Comparison of ENCODE assay signal across 18 mouse cellular contexts in the genomic region with DNA sequence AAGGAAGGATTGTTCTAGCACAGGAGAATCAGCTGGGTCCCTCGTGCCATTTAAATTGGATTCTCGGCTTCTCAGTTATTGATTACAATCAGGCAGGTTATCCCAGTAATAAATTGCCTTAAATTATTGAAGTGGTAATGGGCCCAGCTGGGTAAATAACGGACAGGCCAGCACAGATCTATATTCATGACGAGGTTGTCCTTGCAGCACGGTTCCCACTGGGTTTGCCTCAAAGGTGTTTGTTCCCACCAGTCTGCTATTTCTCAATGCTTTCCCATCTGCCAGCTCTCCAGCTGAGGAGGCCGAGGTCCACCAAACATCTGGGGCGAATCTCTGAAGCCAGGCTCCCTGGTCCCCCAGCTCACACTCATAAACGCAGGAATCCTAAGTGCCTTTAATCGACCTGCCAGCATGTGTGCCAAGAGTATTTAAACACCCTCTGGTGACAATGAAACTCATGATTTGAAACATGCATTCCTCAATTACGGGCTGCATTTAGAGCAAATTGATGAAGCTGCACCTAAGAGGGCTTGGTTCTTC. TPM values are rescaled to one million over a fixed set of nuclear protein-coding genes. Genes with fewer than 3 reads are reported as not detected.
DNase-seq lines count a peak whose midpoint lies in the region; ATAC-seq lines count a peak whose summit lies in the region.
"Had no signal": no experiment of that assay in that cellular context is flagged by ENCODE, and none has a peak within 500 bp of the region (broad histone marks: within the 10 kb centered on the region; RNA-seq: fewer than 3 reads in every experiment).

No protein-coding gene starts in this region.

- H3K36me3 ChIP-seq in heart, embryonic 14.5 days (ENCODE audit: control insufficient read depth, insufficient read depth, low read length), result no peaks in the 10 kb centered on the region
- no peaks in the 10 kb centered on the region for H3K36me3 ChIP-seq in heart, embryonic 10.5 days
- no peaks in the 10 kb centered on the region for H3K36me3 ChIP-seq in neural tube, embryonic 12.5 days
- H3K36me3 ChIP-seq in limb, embryonic 11.5 days (ENCODE audit: control insufficient read depth, insufficient read depth, low read length), result no peaks in the 10 kb centered on the region
- no peaks in the 10 kb centered on the region for H3K36me3 ChIP-seq in forebrain, embryonic 11.5 days (ENCODE audit: control insufficient read depth, insufficient read depth, low read length)
- H3K36me3 ChIP-seq: embryonic facial prominence, embryonic 12.5 days; heart, embryonic 15.5 days; limb, embryonic 15.5 days; liver, embryonic 15.5 days; midbrain, embryonic 15.5 days had no signal

- no peak overlapping the region for H3K4me3 ChIP-seq in heart, embryonic 14.5 days (ENCODE audit: control insufficient read depth in 1 of 2, insufficient read depth in 1 of 2, low read depth in 1 of 2, low read length in 2 of 2)
- H3K4me3 ChIP-seq in heart, embryonic 10.5 days, result no peak overlapping the region
- no peak overlapping the region for H3K4me3 ChIP-seq in neural tube, embryonic 12.5 days
- H3K4me3 ChIP-seq in limb, embryonic 11.5 days (ENCODE audit: low read depth, low read length), result no peak overlapping the region
- H3K4me3 ChIP-seq in forebrain, embryonic 11.5 days (ENCODE audit: low read depth, low read length), result no peak overlapping the region
- H3K4me3 ChIP-seq: embryonic facial prominence, embryonic 12.5 days; heart, embryonic 15.5 days; limb, embryonic 15.5 days; liver, embryonic 15.5 days; midbrain, embryonic 15.5 days had no signal

- H3K9me3 ChIP-seq in heart, embryonic 14.5 days (ENCODE audit: control insufficient read depth, low read length), result no peaks in the 10 kb centered on the region
- H3K9me3 ChIP-seq in heart, embryonic 10.5 days, result no peaks in the 10 kb centered on the region
- no peaks in the 10 kb centered on the region for H3K9me3 ChIP-seq in neural tube, embryonic 12.5 days
- H3K9me3 ChIP-seq in limb, embryonic 11.5 days (ENCODE audit: control insufficient read depth, low read length), result no peaks in the 10 kb centered on the region
- no peaks in the 10 kb centered on the region for H3K9me3 ChIP-seq in forebrain, embryonic 11.5 days (ENCODE audit: control insufficient read depth, low read length)
- H3K9me3 ChIP-seq: embryonic facial prominence, embryonic 12.5 days; heart, embryonic 15.5 days; limb, embryonic 15.5 days; liver, embryonic 15.5 days; midbrain, embryonic 15.5 days had no signal

- H3K4me2 ChIP-seq in heart, embryonic 14.5 days (ENCODE audit: low read length), result peak overlapping the region; percentile 9; the same call in 1 of the 2 replicates
- H3K4me2 ChIP-seq in neural tube, embryonic 12.5 days (replicated peaks), result no peak overlapping the region
- H3K4me2 ChIP-seq in limb, embryonic 11.5 days (ENCODE audit: low read depth, severe bottlenecking), result no peak overlapping the region
- H3K4me2 ChIP-seq in forebrain, embryonic 11.5 days (ENCODE audit: low read depth, low read length, severe bottlenecking), result no peak overlapping the region
- H3K4me2 ChIP-seq: embryonic facial prominence, embryonic 12.5 days; heart, embryonic 15.5 days; limb, embryonic 15.5 days; liver, embryonic 15.5 days; midbrain, embryonic 15.5 days had no signal

- no peak for DNase-seq in heart, embryonic 10.5 days (ENCODE audit: low spot score)
- no peak for DNase-seq in neural tube, embryonic 10.5 days (ENCODE audit: extremely low spot score, low spot score)
- DNase-seq in limb, embryonic 11.5 days (ENCODE audit: low spot score), result peak; percentile 72
- DNase-seq in skeletal muscle tissue, adult 2 months (ENCODE audit: low read depth, low spot score), result peak; percentile 63
- DNase-seq in forebrain, embryonic 11.5 days (ENCODE audit: low spot score), result no peak
- DNase-seq: cerebellum, adult 8-10 months; forebrain, postnatal 0 days; kidney, adult 11 months; right cerebral cortex, adult 18-20 months; thymus, postnatal 36 days had no signal

- H3K9ac ChIP-seq in heart, embryonic 14.5 days (ENCODE audit: low read length), result no peak overlapping the region
- no peak overlapping the region for H3K9ac ChIP-seq in neural tube, embryonic 12.5 days
- H3K9ac ChIP-seq in limb, embryonic 11.5 days (ENCODE audit: low read length), result no peak overlapping the region
- H3K9ac ChIP-seq in forebrain, embryonic 11.5 days (ENCODE audit: low read length), result no peak overlapping the region
- H3K9ac ChIP-seq: embryonic facial prominence, embryonic 12.5 days; forebrain, postnatal 0 days; heart, embryonic 15.5 days; limb, embryonic 15.5 days; liver, embryonic 15.5 days; midbrain, embryonic 15.5 days had no signal

- ATAC-seq in heart, embryonic 14.5 days (ENCODE audit: insufficient number of reproducible peaks, insufficient read depth, low FRiP score, low read depth), result no peak
- no peak for ATAC-seq in neural tube, embryonic 12.5 days (ENCODE audit: low FRiP score, low read depth)
- no peak for ATAC-seq in limb, embryonic 11.5 days (ENCODE audit: insufficient number of reproducible peaks, low FRiP score, low TSS enrichment, low read depth)
- no peak for ATAC-seq in forebrain, embryonic 11.5 days (replicated peaks; ENCODE audit: low FRiP score)
- ATAC-seq: forebrain, postnatal 0 days; hindbrain, embryonic 16.5 days; midbrain, embryonic 15.5 days had no signal

- H3K27ac ChIP-seq in heart, embryonic 14.5 days (replicated peaks in 1 of 2; ENCODE audit: control insufficient read depth in 1 of 2, insufficient read depth in 1 of 2, low read depth in 2 of 2, low read length in 2 of 2), result no peak overlapping the region
- H3K27ac ChIP-seq in heart, embryonic 10.5 days, result no peak overlapping the region
- peak overlapping the region; percentile 20; the same call in 1 of the 2 replicates for H3K27ac ChIP-seq in neural tube, embryonic 12.5 days
- H3K27ac ChIP-seq in limb, embryonic 11.5 days (replicated peaks; ENCODE audit: low read depth, low read length), result no peak overlapping the region
- H3K27ac ChIP-seq in forebrain, embryonic 11.5 days (ENCODE audit: low read depth, low read length), result no peak overlapping the region
- H3K27ac ChIP-seq: embryonic facial prominence, embryonic 12.5 days; heart, embryonic 15.5 days; limb, embryonic 15.5 days; liver, embryonic 15.5 days; midbrain, embryonic 15.5 days had no signal

- WGBS in heart, embryonic 14.5 days, result 37% methylated on average over 10 of the region's 10 CpGs
- WGBS in heart, embryonic 10.5 days, result 45% methylated on average over 10 of the region's 10 CpGs
- 31% methylated on average over 10 of the region's 10 CpGs for WGBS in neural tube, embryonic 12.5 days
- WGBS in limb, embryonic 11.5 days, result 10% methylated on average over 10 of the region's 10 CpGs
- WGBS in forebrain, embryonic 11.5 days, result 53% methylated on average over 10 of the region's 10 CpGs

- H3K27me3 ChIP-seq in heart, embryonic 14.5 days (ENCODE audit: control insufficient read depth, insufficient read depth, low read length), result peaks cover 8% of the 10 kb centered on the region; the same call in 1 of the 2 replicates
- 0 out of 2 replicates have a peak, but pooled peaks cover 19% of the 10 kb centered on the region for H3K27me3 ChIP-seq in heart, embryonic 10.5 days (ENCODE audit: insufficient read depth, poor library complexity, severe bottlenecking)
- no peaks in the 10 kb centered on the region for H3K27me3 ChIP-seq in neural tube, embryonic 12.5 days (replicated peaks)
- H3K27me3 ChIP-seq in limb, embryonic 11.5 days (ENCODE audit: control insufficient read depth, insufficient read depth, low read length), result no peaks in the 10 kb centered on the region; the same call in 1 of the 2 replicates
- no peaks in the 10 kb centered on the region for H3K27me3 ChIP-seq in forebrain, embryonic 11.5 days (ENCODE audit: control insufficient read depth, insufficient read depth, low read length)
- H3K27me3 ChIP-seq: embryonic facial prominence, embryonic 12.5 days; heart, embryonic 15.5 days; liver, embryonic 15.5 days; midbrain, embryonic 15.5 days had no signal

- peaks cover 4 to 7% of the 10 kb centered on the region in 2 experiments; a peak in 3 of 4 replicates for H3K4me1 ChIP-seq in heart, embryonic 14.5 days (ENCODE audit: control insufficient read depth in 2 of 2, insufficient read depth in 2 of 2, low read length in 2 of 2)
- no peaks in the 10 kb centered on the region for H3K4me1 ChIP-seq in heart, embryonic 10.5 days
- peaks cover 9% of the 10 kb centered on the region for H3K4me1 ChIP-seq in neural tube, embryonic 12.5 days
- peaks cover 8% of the 10 kb centered on the region; the same call in 1 of the 2 replicates for H3K4me1 ChIP-seq in limb, embryonic 11.5 days (ENCODE audit: control insufficient read depth, insufficient read depth, low read length)
- peaks cover 7% of the 10 kb centered on the region; the same call in 1 of the 2 replicates for H3K4me1 ChIP-seq in forebrain, embryonic 11.5 days (replicated peaks; ENCODE audit: control insufficient read depth, insufficient read depth, low read length)
- H3K4me1 ChIP-seq: embryonic facial prominence, embryonic 12.5 days; liver, embryonic 15.5 days had no signal

RNA-seq across cellular contexts. Expression of a gene that starts 26.7 kb away (rescaled TPM):
- polyA plus RNA-seq in heart, embryonic 14.5 days (2014; fragmentation: Nextera tagmentation; extraction: Ambion mirVana), result 3.1 and 3.2 TPM in 2 replicates
- polyA plus RNA-seq in heart, embryonic 10.5 days (2016; fragmentation: Nextera tagmentation; extraction: Ambion mirVana), result 3.4 and 6.9 TPM in 2 replicates
- 48.8 and 49.0 TPM in 2 replicates for polyA plus RNA-seq in neural tube, embryonic 12.5 days (2016; fragmentation: Nextera tagmentation; extraction: Ambion mirVana)
- 27.1 and 28.6 TPM in 2 replicates for polyA plus RNA-seq in limb, embryonic 11.5 days (2014; fragmentation: Nextera tagmentation; extraction: Ambion mirVana)
- 37.0 and 40.5 TPM in 2 replicates for polyA plus RNA-seq in forebrain, embryonic 11.5 days (2014; fragmentation: Nextera tagmentation; extraction: Ambion mirVana)

Comparison
In these comparisons a context has a peak if more than half of its experiments do, and no peak if none do; other contexts are left out.
1. DNase-seq: peak in limb, embryonic 11.5 days (single experiment) and skeletal muscle tissue, adult 2 months (single experiment); none in heart, embryonic 10.5 days (single experiment), neural tube, embryonic 10.5 days (single experiment) and forebrain, embryonic 11.5 days (single experiment).